Mouse (Mus musculus): ENCODE data around the gene Pdzph1. TPM values are rescaled to one million over a fixed set of nuclear protein-coding genes. Genes with fewer than 3 reads are reported as not detected.

Gene Pdzph1
- not detected for total RNA-seq (2021)
- long read RNA-seq, experiment 1, result 0 reads
- long read RNA-seq, experiment 2, result 0 reads

GRCm38 (mm10) chr17:58991275-58991674 lies at the start of gene Pdzph1:
TSS of gene Pdzph1 (minus strand) at chr17:58991375.
- DNase-seq, result no peak
- intact Hi-C loops (cut with DNase I), result no loop called here

DNA sequence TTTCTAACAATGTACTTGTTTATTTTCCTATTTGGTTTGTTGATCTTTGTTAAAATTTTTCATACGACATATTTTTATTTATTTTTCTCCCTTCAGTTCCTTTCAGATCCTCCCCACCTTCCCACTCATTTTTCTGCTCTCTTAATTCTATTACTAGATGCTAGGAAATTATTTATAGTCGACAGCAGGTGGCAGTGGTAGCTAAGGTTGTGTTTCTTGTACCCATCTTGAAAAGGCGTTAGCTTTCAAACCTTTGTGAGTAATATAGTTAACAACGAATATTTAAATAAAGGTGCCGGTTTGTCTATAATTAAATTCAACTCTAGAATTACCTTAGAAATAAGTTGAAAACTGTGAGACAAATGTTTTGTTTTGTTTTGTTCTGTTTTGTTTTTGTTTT lies 48.6 kb upstream of the Pdzph1 start:
- intact Hi-C loops (cut with DNase I), result no loop called here

DNA sequence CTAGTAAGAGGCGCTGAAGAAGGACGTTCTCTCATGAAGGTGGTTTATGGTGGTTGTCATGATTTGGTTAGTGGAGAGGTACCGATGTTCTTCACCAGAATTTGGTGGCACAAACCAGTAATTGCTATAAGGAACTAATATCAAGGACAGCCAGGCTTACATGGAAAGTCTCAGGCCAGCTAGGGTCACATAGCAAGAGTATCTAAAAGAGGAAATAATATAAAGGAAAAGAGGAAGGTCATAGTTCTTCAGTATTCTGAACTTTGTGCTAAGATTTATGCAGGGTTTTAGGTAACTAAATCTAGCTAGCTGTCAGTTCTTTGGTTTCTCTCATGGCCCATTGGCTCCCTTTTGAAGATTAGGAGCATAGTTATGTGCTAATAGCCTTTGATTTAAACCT lies 42.3 kb upstream of the Pdzph1 start:
- DNase-seq, result no peak
- intact Hi-C loops (cut with DNase I), result no loop called here

More for the DNA sequence above, 48.6 kb upstream of the Pdzph1 start:
- DNase-seq, result no peak

GRCm38 (mm10) chr17:59026336-59026735 lies 35.2 kb upstream of the Pdzph1 start:
- intact Hi-C loops (cut with DNase I), result no loop called here
- DNase-seq, result no peak

DNA sequence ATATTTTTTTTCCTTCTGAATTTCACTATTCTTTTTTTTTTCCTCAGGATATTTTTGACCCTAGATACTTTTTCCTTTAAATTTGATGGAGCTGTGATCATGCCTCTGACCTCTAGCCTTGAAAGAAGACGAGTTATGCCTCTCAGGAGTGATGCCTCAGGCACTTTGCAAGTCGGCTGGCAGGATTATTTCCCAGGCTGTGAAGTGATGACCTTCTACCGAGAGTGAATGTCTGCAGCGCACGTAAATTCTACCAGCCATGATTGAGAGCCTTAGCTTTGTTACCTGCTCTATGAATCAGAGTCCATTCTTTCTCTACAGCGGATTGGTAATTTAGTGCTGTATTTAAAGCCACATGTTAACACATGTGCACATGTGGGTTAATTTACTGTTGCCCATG lies 33.3 kb upstream of the Pdzph1 start:
- DNase-seq, result no peak
- intact Hi-C loops (cut with DNase I), result no loop called here

GRCm38 (mm10) chr17:59023971-59024370 lies 32.8 kb upstream of the Pdzph1 start:
- intact Hi-C loops (cut with DNase I), result no loop called here

DNA sequence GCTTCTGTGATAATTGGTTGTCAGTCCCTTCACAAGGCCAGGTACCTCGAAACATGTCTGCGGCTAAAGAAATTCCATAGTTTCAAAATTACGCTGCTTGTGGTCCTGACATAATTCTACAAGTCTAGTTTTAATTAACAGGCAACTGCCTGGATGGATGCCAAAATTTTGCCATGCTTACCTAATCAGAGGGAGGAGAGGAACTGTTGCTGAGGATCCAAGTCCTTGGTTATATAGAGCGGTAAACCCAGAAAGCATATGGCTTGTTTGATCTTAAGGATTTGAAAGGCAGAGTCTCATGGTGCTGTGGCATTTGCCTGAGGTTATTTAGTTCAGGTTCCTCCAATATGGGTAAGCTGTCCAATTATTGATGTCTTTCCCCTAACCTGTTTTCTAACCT lies 27.5 kb upstream of the Pdzph1 start:
- intact Hi-C loops (cut with DNase I), result no loop called here
- DNase-seq, result no peak

More at GRCm38 (mm10) chr17:59023971-59024370, 32.8 kb upstream of the Pdzph1 start:
- DNase-seq, result no peak

- DNase-seq, result peak; percentile 47 to 50
- intact Hi-C loops (cut with DNase I), result no loop called here
Measured at GRCm38 (mm10) chr17:59013091-59013459, 21.9 kb upstream of the Pdzph1 start, which contains the start of gene Nudt12. TSS of gene Nudt12 (minus strand) at chr17:59013372.

- intact Hi-C loops (cut with DNase I), result no loop called here
- no peak for DNase-seq
Measured at GRCm38 (mm10) chr17:59012421-59013090, 21.4 kb upstream of the Pdzph1 start.

- intact Hi-C loops (cut with DNase I), result no loop called here
- DNase-seq, result no peak
Measured at GRCm38 (mm10) chr17:59011546-59012307, 20.6 kb upstream of the Pdzph1 start.

DNA sequence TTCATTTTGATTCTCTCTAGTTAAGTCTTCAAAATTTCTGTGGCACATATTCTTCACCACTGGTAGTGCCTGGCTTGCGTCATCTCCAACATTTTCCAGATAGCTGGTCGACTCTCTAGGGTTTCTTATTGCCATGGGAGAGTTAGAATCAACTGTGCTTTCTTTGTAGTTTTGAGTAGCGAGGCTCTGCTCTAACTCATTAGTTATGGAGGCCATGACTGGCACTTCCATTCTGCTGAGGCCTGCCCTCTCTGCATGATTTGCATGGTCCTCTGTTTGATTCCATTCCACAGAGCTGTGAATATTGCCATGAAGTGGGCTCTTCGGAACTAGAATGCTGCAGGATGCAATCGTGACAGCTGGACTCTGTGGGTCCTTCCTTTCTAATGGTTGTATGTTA lies 17.9 kb downstream of the Pdzph1 start:
- intact Hi-C loops (cut with DNase I), result no loop called here
- no peak for DNase-seq

DNA sequence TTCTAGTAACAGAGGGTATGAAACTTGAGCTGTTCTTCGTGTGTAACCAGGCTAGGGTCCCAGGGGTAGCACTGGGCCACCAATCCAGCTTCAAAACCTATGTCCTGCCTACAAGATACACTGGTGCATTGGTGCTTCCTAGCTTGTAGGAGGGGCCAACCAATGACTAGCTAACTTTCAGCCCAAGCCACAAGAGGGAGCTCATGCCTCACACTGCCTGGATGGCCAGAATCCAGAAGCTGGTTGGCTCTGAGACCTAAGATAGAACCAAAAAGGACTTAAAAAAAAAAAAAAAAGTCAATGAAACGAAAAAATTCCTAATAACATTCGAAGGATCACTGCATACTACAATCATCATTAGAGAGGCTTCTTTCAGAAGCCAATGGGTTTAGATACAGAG lies 31.3 kb downstream of the Pdzph1 start:
- intact Hi-C loops (cut with DNase I), result no loop called here
- no peak for DNase-seq

GRCm38 (mm10) chr17:58957055-58957454 lies 34.1 kb downstream of the Pdzph1 start:
- no peak for DNase-seq
- intact Hi-C loops (cut with DNase I), result no loop called here

DNA sequence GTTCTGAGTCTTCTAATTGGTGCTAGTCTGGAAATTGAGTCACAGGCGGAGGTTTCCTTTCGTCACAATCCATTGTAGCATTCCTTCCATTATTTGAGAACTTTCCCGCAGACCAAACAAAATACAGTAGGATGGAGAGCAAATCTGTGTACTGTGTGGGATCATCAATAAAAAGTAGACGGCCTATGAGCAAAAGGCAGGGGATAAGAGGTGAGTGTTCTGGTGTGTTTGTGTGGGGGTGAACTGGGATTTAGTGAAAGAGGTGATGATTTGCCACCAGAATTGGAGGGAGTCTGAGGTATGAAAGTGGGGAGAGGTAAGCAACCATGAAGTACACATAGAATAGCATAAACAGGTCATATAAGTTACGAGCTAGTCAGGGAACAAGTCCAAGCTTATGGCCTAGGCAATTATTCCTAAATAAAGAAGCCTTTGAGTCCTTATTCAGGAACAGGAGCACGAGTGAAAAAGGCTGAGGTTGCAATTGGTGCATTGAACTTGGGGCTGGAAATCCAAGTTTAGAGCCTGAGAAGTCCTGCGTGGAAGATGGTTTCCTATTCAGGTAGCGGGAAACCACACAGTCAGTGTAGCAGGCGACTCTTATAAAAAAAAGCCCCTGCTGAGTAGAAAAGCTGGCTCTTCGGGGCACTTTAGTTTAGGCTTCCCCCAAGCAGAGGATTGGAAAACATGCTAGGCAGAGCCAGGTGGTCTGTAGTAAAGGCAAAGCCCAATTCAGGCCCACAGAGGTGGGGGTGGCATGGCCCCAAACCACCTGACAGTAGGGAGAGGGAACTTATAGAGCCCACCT lies 48.0 kb downstream of the Pdzph1 start:
- intact Hi-C loops (cut with DNase I), result no loop called here

GRCm38 (mm10) chr17:58938598-58938997 lies 52.6 kb downstream of the Pdzph1 start:
- DNase-seq, result no peak
- intact Hi-C loops (cut with DNase I), result no loop called here

More for the DNA sequence above, 48.0 kb downstream of the Pdzph1 start:
- no peak for DNase-seq

- intact Hi-C loops (cut with DNase I), result no loop called here
Measured at GRCm38 (mm10) chr17:58937533-58937932, 53.6 kb downstream of the Pdzph1 start.

DNA sequence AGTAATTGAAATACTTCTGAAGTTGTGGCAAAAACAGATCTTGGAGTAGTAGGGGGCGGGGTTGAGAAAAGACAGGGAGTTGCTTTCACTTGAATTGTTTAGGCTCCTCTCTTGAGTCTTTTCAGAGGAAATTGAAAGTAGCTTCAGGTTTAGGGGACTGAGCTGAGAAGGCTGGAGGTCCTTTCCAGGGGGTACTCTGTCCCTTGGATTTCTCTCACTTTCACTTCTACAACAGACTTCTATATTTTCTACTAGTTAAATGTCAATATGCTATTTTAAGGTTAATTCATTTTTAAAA lies 58.2 kb downstream of the Pdzph1 start:
- no peak for DNase-seq
- intact Hi-C loops (cut with DNase I), result no loop called here

More at GRCm38 (mm10) chr17:58937533-58937932, 53.6 kb downstream of the Pdzph1 start:
- no peak for DNase-seq

GRCm38 (mm10) chr17:58932279-58932982 lies 58.7 kb downstream of the Pdzph1 start:
- no peak for DNase-seq
- intact Hi-C loops (cut with DNase I), result no loop called here

DNA sequence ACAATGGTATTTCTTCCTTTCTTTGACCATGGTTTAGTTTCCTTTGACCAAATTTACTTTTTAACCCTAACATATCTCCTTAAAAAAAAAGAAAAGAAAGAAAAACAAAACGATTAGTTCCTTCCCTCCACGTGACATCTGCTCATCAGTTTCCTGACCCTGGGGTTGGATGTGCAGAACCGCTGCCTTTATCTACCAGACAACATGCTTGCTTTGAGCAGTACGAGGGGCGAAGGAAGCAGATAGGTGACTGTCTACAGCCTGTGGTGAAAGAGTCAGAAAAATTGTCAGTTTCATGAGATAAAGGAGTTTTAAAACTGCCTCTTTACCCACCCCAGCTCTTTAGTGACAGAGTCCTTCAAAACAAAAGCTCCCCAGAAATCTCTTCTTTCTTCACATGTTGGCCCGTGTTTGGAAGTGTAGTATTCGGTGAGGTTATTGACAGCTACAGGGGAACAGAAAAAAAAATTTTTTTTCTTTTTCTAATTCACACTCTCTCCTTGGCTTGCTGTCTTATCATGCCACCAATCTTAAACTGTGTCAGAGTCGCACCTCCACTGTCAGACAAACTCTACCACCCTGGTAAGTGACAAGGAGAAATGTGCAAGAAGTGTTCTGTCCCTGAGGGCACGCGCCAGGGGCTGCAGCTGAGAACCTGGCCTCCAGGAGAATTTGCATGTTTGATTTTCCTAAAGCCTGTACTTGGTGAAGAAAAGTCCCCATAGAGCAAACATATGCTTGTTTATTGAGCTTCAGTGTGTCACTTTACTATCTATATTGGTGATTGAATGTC lies 66.2 kb downstream of the Pdzph1 start:
- intact Hi-C loops (cut with DNase I), result no loop called here
- DNase-seq, result no peak

Data from gastrocnemius, postnatal 36 days (tissue).